Mouse (Mus musculus) hindbrain, embryonic 16.5 days (tissue): ENCODE measurements around the gene Lama4. TPM values are rescaled to one million over a fixed set of nuclear protein-coding genes. Genes with fewer than 3 reads are reported as not detected.

Source experiments
- ATAC-seq: fragments of 200-750 bp; cut with Nextera tagmentation; 2 replicates; pipeline ENCODE4 v1.8.0; 2017; ENCODE audit warnings: moderate TSS enrichment, moderate library complexity
- H3K27ac ChIP-seq: fragments of 300-500 bp; sonication (generic); 2 replicates; pipeline ENCODE4 v1.5.1; 2014; ENCODE audit warnings: low read depth, mild to moderate bottlenecking, control low read depth, low read length, moderate library complexity
- H3K27me3 ChIP-seq: fragments of 300-500 bp; sonication (generic); replicated peaks from 2 replicates; pipeline ENCODE4 v1.6.1; 2014; ENCODE audit warnings: low read length; ENCODE audit not compliant: control insufficient read depth, insufficient read depth
- H3K36me3 ChIP-seq: fragments of 300-500 bp; sonication (generic); 2 replicates; pipeline ENCODE4 v1.6.1; 2014; ENCODE audit warnings: mild to moderate bottlenecking, low read length, moderate library complexity, mixed read lengths; ENCODE audit not compliant: control insufficient read depth, insufficient read depth
- H3K4me1 ChIP-seq: fragments of 300-500 bp; sonication (generic); 2 replicates; pipeline ENCODE4 v1.6.1; 2014; ENCODE audit warnings: low read depth, low read length; ENCODE audit not compliant: control insufficient read depth, insufficient read depth
- H3K4me2 ChIP-seq: fragments of 300-500 bp; sonication (generic); 2 replicates; pipeline ENCODE4 v1.6.1; 2014; ENCODE audit warnings: mild to moderate bottlenecking, low read length, control low read depth, moderate library complexity
- H3K4me3 ChIP-seq: fragments of 300-500 bp; sonication (generic); 2 replicates; pipeline ENCODE4 v1.5.1; 2014; ENCODE audit warnings: mild to moderate bottlenecking, low read length, control low read depth, moderate library complexity
- H3K9ac ChIP-seq: fragments of 300-500 bp; sonication (generic); 2 replicates; pipeline ENCODE4 v1.6.1; 2014; ENCODE audit warnings: low read depth, mild to moderate bottlenecking, control low read depth, low read length, moderate library complexity
- H3K9me3 ChIP-seq: fragments of 300-500 bp; sonication (generic); 2 replicates; pipeline ENCODE4 v1.6.1; 2014; ENCODE audit warnings: mild to moderate bottlenecking, low read length, moderate library complexity; ENCODE audit not compliant: control insufficient read depth
- WGBS: fragments of 180-500 bp; shearing (Covaris S2); extraction: QIAGEN DNeasy Blood & Tissue Kit; methylation state at CpG from one replicate; pipeline ENCODE4 v1.1.7; 2014; 5-methylcytosine and 5-hydroxymethylcytosine counted together
- polyA plus RNA-seq: library from polyadenylated mRNA; unstranded; fragments of >200 nt; fragmentation: Nextera tagmentation; extraction: Ambion mirVana; gene quantifications from 2 replicates; pipeline ENCODE4 v1.2.1, GENCODE M21; 2015

Lama4 gene
- polyA plus RNA-seq, 1 experiment from 2014 or later, result 18.7 TPM

GRCm38 (mm10) chr10:38968326-38969072 is 3.2 kb downstream of the Lama4 start:
- Histone ChIP-seq H3K27ac (no peak overlapping the region), H3K4me2 (peak overlapping the region; percentile 22), H3K9ac (no peak overlapping the region), H3K36me3 (no peaks in the 10 kb centered on the region), H3K4me3 (0 out of 2 replicates have a peak overlapping the region, but pooled peaks have one; percentile 2), H3K4me1 (0 out of 2 replicates have a peak, but pooled peaks cover 3% of the 10 kb centered on the region), H3K27me3 (no peaks in the 10 kb centered on the region), H3K9me3 (no peaks in the 10 kb centered on the region)
- 70% methylated on average over 10 of the region's 10 CpGs for WGBS
- ATAC-seq, result no peak

- Histone ChIP-seq H3K9ac (no peak overlapping the region), H3K4me1 (0 out of 2 replicates have a peak, but pooled peaks cover 3% of the 10 kb centered on the region), H3K4me3 (no peak overlapping the region), H3K9me3 (no peaks in the 10 kb centered on the region), H3K27me3 (no peaks in the 10 kb centered on the region), H3K4me2 (peak overlapping the region; percentile 2; the same call in 1 of the 2 replicates), H3K27ac (no peak overlapping the region), H3K36me3 (no peaks in the 10 kb centered on the region)
- ATAC-seq, result no peak
- 87% methylated on average over 2 of the region's 2 CpGs for WGBS
Observed at GRCm38 (mm10) chr10:38969543-38969942, 4.2 kb downstream of the Lama4 start.

- Histone ChIP-seq H3K27me3 (no peaks in the 10 kb centered on the region), H3K9ac (no peak overlapping the region), H3K36me3 (no peaks in the 10 kb centered on the region), H3K27ac (no peak overlapping the region), H3K4me1 (0 out of 2 replicates have a peak, but pooled peaks cover 3% of the 10 kb centered on the region), H3K4me2 (peak overlapping the region; percentile 2; the same call in 1 of the 2 replicates), H3K4me3 (no peak overlapping the region), H3K9me3 (no peaks in the 10 kb centered on the region)
- no peak for ATAC-seq
- 82% methylated on average over 6 of the region's 6 CpGs for WGBS
Observed at GRCm38 (mm10) chr10:38969975-38970374, 4.7 kb downstream of the Lama4 start.

- no peak overlapping the region for H3K4me2 ChIP-seq
- no peaks in the 10 kb centered on the region for H3K4me1 ChIP-seq
- no peaks in the 10 kb centered on the region for H3K9me3 ChIP-seq
- H3K36me3 ChIP-seq, result no peaks in the 10 kb centered on the region
- no peak for ATAC-seq
- H3K4me3 ChIP-seq, result no peak overlapping the region
- H3K27ac ChIP-seq, result no peak overlapping the region
- 66% methylated on average over 7 of the region's 7 CpGs for WGBS
- no peaks in the 10 kb centered on the region for H3K27me3 ChIP-seq
- H3K9ac ChIP-seq, result no peak overlapping the region
Observed at GRCm38 (mm10) chr10:38972221-38972946, 7.1 kb downstream of the Lama4 start.

- H3K4me1 ChIP-seq, result no peaks in the 10 kb centered on the region
- no peaks in the 10 kb centered on the region for H3K9me3 ChIP-seq
- H3K36me3 ChIP-seq, result no peaks in the 10 kb centered on the region
- no peak overlapping the region for H3K27ac ChIP-seq
- no peak overlapping the region for H3K4me2 ChIP-seq
- no peak overlapping the region for H3K4me3 ChIP-seq
- 44% methylated on average over 4 of the region's 4 CpGs for WGBS
- no peaks in the 10 kb centered on the region for H3K27me3 ChIP-seq
- H3K9ac ChIP-seq, result no peak overlapping the region
- no peak for ATAC-seq
Observed at GRCm38 (mm10) chr10:38973016-38973415, 7.7 kb downstream of the Lama4 start.

GRCm38 (mm10) chr10:38978195-38978594 is 12.9 kb downstream of the Lama4 start:
- ATAC-seq, result no peak
- Histone ChIP-seq H3K27ac (no peak overlapping the region), H3K4me1 (no peaks in the 10 kb centered on the region)

GRCm38 (mm10) chr10:38979699-38980098 is 14.4 kb downstream of the Lama4 start:
- H3K27me3 ChIP-seq, result no peaks in the 10 kb centered on the region
- H3K4me3 ChIP-seq, result no peak overlapping the region
- no peak overlapping the region for H3K4me2 ChIP-seq
- 75% methylated on average over 5 of the region's 5 CpGs for WGBS
- no peak overlapping the region for H3K27ac ChIP-seq
- no peaks in the 10 kb centered on the region for H3K4me1 ChIP-seq
- H3K36me3 ChIP-seq, result no peaks in the 10 kb centered on the region
- H3K9ac ChIP-seq, result no peak overlapping the region
- H3K9me3 ChIP-seq, result no peaks in the 10 kb centered on the region
- no peak for ATAC-seq

More at GRCm38 (mm10) chr10:38978195-38978594, 12.9 kb downstream of the Lama4 start:
- Histone ChIP-seq H3K9ac (no peak overlapping the region), H3K4me3 (no peak overlapping the region), H3K9me3 (no peaks in the 10 kb centered on the region), H3K4me2 (no peak overlapping the region), H3K27me3 (no peaks in the 10 kb centered on the region), H3K36me3 (no peaks in the 10 kb centered on the region)
- WGBS, result 76% methylated on average over 1 of the region's 1 CpGs

- H3K27me3 ChIP-seq, result no peaks in the 10 kb centered on the region
- no peaks in the 10 kb centered on the region for H3K9me3 ChIP-seq
- H3K4me3 ChIP-seq, result no peak overlapping the region
- WGBS, result 65% methylated on average over 3 of the region's 3 CpGs
- no peak overlapping the region for H3K4me2 ChIP-seq
- H3K9ac ChIP-seq, result no peak overlapping the region
- no peak for ATAC-seq
- H3K27ac ChIP-seq, result no peak overlapping the region
- no peaks in the 10 kb centered on the region for H3K36me3 ChIP-seq
- no peaks in the 10 kb centered on the region for H3K4me1 ChIP-seq
Observed at GRCm38 (mm10) chr10:38980980-38981379, 15.7 kb downstream of the Lama4 start.

- WGBS, result 68% methylated on average over 4 of the region's 4 CpGs
- Histone ChIP-seq H3K9me3 (no peaks in the 10 kb centered on the region), H3K4me2 (no peak overlapping the region), H3K4me1 (no peaks in the 10 kb centered on the region), H3K4me3 (no peak overlapping the region), H3K27me3 (no peaks in the 10 kb centered on the region), H3K9ac (no peak overlapping the region), H3K27ac (peak overlapping the region; percentile 12; the same call in 1 of the 2 replicates), H3K36me3 (no peaks in the 10 kb centered on the region)
- ATAC-seq, result no peak
Observed at GRCm38 (mm10) chr10:38984358-38985075, 19.2 kb downstream of the Lama4 start.
